Mouse (Mus musculus) forebrain, embryonic 16.5 days (tissue): ENCODE data around the gene Lat. TPM values are rescaled to one million over a fixed set of nuclear protein-coding genes. Genes with fewer than 3 reads are reported as not detected.

Experiments used
- ATAC-seq: fragments of 200-750 bp; cut with Nextera tagmentation; 2 replicates; pipeline ENCODE4 v1.8.0; 2017; ENCODE audit warnings: mild to moderate bottlenecking, moderate library complexity
- H3K27ac ChIP-seq: fragments of 300-500 bp; sonication (generic); 2 replicates; pipeline ENCODE4 v1.5.1; 2014; ENCODE audit warnings: low read length, control low read depth
- H3K27me3 ChIP-seq: fragments of 300-500 bp; sonication (generic); replicated peaks from 2 replicates; pipeline ENCODE4 v1.6.1; 2014; ENCODE audit warnings: low read length; ENCODE audit not compliant: control insufficient read depth, insufficient read depth
- H3K36me3 ChIP-seq: fragments of 300-500 bp; sonication (generic); 2 replicates; pipeline ENCODE4 v1.6.1; 2014; ENCODE audit not compliant: control insufficient read depth, insufficient read depth
- H3K4me1 ChIP-seq: fragments of 300-500 bp; sonication (generic); replicated peaks from 2 replicates; pipeline ENCODE4 v1.6.1; 2014; ENCODE audit warnings: low read length; ENCODE audit not compliant: control insufficient read depth, insufficient read depth
- H3K4me2 ChIP-seq: fragments of 300-500 bp; sonication (generic); 2 replicates; pipeline ENCODE4 v1.6.1; 2014; ENCODE audit warnings: mild to moderate bottlenecking, low read length, control low read depth
- H3K4me3 ChIP-seq: fragments of 300-500 bp; sonication (generic); replicated peaks from 2 replicates; pipeline ENCODE4 v1.5.1; 2014; ENCODE audit warnings: mild to moderate bottlenecking, low read length, control low read depth
- H3K9ac ChIP-seq: fragments of 300-500 bp; sonication (generic); replicated peaks from 2 replicates; pipeline ENCODE4 v1.6.1; 2014; ENCODE audit warnings: low read depth, low read length, control low read depth
- H3K9me3 ChIP-seq: fragments of 300-500 bp; sonication (generic); 2 replicates; pipeline ENCODE4 v1.6.1; 2016; ENCODE audit warnings: low read length; ENCODE audit not compliant: control insufficient read depth
- WGBS: fragments of 180-500 bp; shearing (Covaris S2); extraction: QIAGEN DNeasy Blood & Tissue Kit; methylation state at CpG from one replicate; pipeline ENCODE4 v1.1.7; 2014; 5-methylcytosine and 5-hydroxymethylcytosine counted together
- polyA plus RNA-seq: library from polyadenylated mRNA; unstranded; fragments of >200 nt; fragmentation: Nextera tagmentation; extraction: Ambion mirVana; gene quantifications from 2 replicates; pipeline ENCODE4 v1.2.1, GENCODE M21; 2015

The Lat gene
- polyA plus RNA-seq, 1 experiment from 2014 or later, result 0.98 TPM

DNA sequence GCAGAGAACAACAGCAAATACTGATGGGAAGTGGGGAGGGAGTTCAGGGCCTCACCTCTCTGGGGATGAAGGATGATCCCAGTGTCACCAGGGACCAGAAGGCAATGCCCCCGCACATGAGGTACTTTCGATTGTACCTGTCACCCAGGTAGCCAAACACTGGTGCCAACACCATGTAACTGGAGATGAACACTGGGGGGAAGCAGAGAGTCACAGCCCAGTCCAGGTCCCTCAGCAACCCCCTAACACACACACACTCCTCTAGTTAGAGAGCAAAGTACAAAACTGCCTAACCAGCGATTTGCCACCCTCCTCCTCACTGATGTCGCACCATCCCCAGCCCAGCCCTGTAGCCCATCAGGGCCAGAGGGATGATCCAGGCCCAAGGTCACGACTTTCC is 5.6 kb upstream of the Lat start:
- Histone ChIP-seq H3K27me3 (no peaks in the 10 kb centered on the region), H3K4me1 (peaks cover 25% of the 10 kb centered on the region), H3K36me3 (peaks cover 8% of the 10 kb centered on the region), H3K4me2 (no peak overlapping the region), H3K4me3 (no peak overlapping the region), H3K27ac (no peak overlapping the region), H3K9me3 (no peaks in the 10 kb centered on the region), H3K9ac (no peak overlapping the region)
- 91% methylated on average over 5 of the region's 5 CpGs for WGBS
- no peak for ATAC-seq

- peaks cover 12% of the 10 kb centered on the region for H3K36me3 ChIP-seq
- H3K9ac ChIP-seq, result no peak overlapping the region
- peaks cover 25% of the 10 kb centered on the region for H3K4me1 ChIP-seq
- no peak overlapping the region for H3K4me2 ChIP-seq
- H3K9me3 ChIP-seq, result no peaks in the 10 kb centered on the region
- no peak for ATAC-seq
- 91% methylated on average over 6 of the region's 6 CpGs for WGBS
- H3K4me3 ChIP-seq, result no peak overlapping the region
- no peaks in the 10 kb centered on the region for H3K27me3 ChIP-seq
- H3K27ac ChIP-seq, result no peak overlapping the region
Observed at GRCm38 (mm10) chr7:126374526-126374925, 5.2 kb upstream of the Lat start.

- peaks cover 14% of the 10 kb centered on the region for H3K36me3 ChIP-seq
- H3K4me2 ChIP-seq, result no peak overlapping the region
- WGBS, result 87% methylated on average over 9 of the region's 9 CpGs
- H3K27ac ChIP-seq, result no peak overlapping the region
- H3K4me3 ChIP-seq, result no peak overlapping the region
- H3K27me3 ChIP-seq, result no peaks in the 10 kb centered on the region
- ATAC-seq, result no peak
- H3K9me3 ChIP-seq, result no peaks in the 10 kb centered on the region
- no peak overlapping the region for H3K9ac ChIP-seq
- H3K4me1 ChIP-seq, result peaks cover 21% of the 10 kb centered on the region
Observed at GRCm38 (mm10) chr7:126373007-126373406, 3.6 kb upstream of the Lat start.

- Histone ChIP-seq H3K4me1 (no peaks in the 10 kb centered on the region), H3K27me3 (no peaks in the 10 kb centered on the region), H3K4me3 (no peak overlapping the region), H3K36me3 (peaks cover 11% of the 10 kb centered on the region), H3K9me3 (no peaks in the 10 kb centered on the region), H3K4me2 (no peak overlapping the region), H3K9ac (no peak overlapping the region), H3K27ac (no peak overlapping the region)
- 87% methylated on average over 8 of the region's 8 CpGs for WGBS
- no peak for ATAC-seq
Observed at GRCm38 (mm10) chr7:126368367-126368766, 1.0 kb downstream of the Lat start.

- H3K36me3 ChIP-seq, result peaks cover 11% of the 10 kb centered on the region
- no peaks in the 10 kb centered on the region for H3K9me3 ChIP-seq
- no peak for ATAC-seq
- 92% methylated on average over 10 of the region's 10 CpGs for WGBS
- no peaks in the 10 kb centered on the region for H3K27me3 ChIP-seq
- H3K4me3 ChIP-seq, result no peak overlapping the region
- H3K4me2 ChIP-seq, result no peak overlapping the region
- H3K27ac ChIP-seq, result no peak overlapping the region
- no peaks in the 10 kb centered on the region for H3K4me1 ChIP-seq
- H3K9ac ChIP-seq, result no peak overlapping the region
Observed at GRCm38 (mm10) chr7:126367636-126368035, 1.7 kb downstream of the Lat start.

DNA sequence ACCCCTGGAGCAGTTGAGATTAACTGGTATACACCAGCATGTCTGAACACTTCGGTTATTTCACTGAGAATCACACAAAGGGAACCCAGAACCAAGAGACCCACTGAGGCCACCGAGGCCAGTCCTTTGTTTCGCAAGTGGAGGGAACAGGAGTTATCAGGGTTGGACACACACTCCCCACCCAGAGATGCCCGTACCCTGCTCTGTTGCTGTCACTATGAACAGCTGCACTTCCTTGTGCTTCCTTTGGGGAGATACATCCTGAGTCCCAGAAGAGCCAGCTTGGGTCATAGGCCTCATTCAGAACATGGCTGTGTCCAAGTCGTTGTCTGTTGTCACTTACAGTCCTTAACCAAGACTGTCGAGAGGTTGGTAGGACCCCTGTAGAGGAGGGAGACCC is 6.3 kb downstream of the Lat start:
- Histone ChIP-seq H3K4me3 (no peak overlapping the region), H3K36me3 (no peaks in the 10 kb centered on the region), H3K9me3 (no peaks in the 10 kb centered on the region), H3K27ac (no peak overlapping the region), H3K4me1 (no peaks in the 10 kb centered on the region), H3K9ac (no peak overlapping the region), H3K27me3 (no peaks in the 10 kb centered on the region), H3K4me2 (no peak overlapping the region)
- ATAC-seq, result no peak
- WGBS, result 76% methylated on average over 6 of the region's 6 CpGs

- Histone ChIP-seq H3K36me3 (no peaks in the 10 kb centered on the region), H3K4me2 (no peak overlapping the region), H3K9ac (no peak overlapping the region), H3K9me3 (no peaks in the 10 kb centered on the region), H3K27me3 (no peaks in the 10 kb centered on the region), H3K27ac (no peak overlapping the region), H3K4me1 (no peaks in the 10 kb centered on the region), H3K4me3 (no peak overlapping the region)
- WGBS, result 80% methylated on average over 13 of the region's 13 CpGs
- no peak for ATAC-seq
Observed at GRCm38 (mm10) chr7:126359049-126359448, 10.3 kb downstream of the Lat start.

DNA sequence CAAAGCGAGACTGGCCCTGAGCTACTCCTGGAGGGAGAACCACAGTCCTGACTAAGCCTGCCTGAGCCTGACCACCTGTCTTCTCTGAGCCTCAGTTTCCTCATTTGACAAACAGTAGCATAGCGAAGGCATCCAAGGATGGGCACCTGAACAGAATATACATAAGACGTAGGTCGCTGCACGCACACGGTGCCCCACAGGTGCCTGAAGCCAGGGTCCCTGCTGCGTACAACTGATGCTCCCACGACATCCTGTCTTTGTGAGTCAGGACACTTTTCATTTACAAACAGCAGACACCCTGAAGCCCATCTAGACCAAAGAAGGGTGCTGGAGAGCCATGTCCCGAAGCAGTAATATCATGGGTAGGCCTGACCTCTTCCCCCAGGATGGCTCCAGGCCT is 11.0 kb downstream of the Lat start:
- H3K4me1 ChIP-seq, result no peaks in the 10 kb centered on the region
- ATAC-seq, result no peak
- H3K9ac ChIP-seq, result no peak overlapping the region
- WGBS, result 96% methylated on average over 9 of the region's 9 CpGs
- no peak overlapping the region for H3K27ac ChIP-seq
- no peaks in the 10 kb centered on the region for H3K36me3 ChIP-seq
- no peak overlapping the region for H3K4me2 ChIP-seq
- H3K9me3 ChIP-seq, result no peaks in the 10 kb centered on the region
- no peak overlapping the region for H3K4me3 ChIP-seq
- H3K27me3 ChIP-seq, result no peaks in the 10 kb centered on the region

DNA sequence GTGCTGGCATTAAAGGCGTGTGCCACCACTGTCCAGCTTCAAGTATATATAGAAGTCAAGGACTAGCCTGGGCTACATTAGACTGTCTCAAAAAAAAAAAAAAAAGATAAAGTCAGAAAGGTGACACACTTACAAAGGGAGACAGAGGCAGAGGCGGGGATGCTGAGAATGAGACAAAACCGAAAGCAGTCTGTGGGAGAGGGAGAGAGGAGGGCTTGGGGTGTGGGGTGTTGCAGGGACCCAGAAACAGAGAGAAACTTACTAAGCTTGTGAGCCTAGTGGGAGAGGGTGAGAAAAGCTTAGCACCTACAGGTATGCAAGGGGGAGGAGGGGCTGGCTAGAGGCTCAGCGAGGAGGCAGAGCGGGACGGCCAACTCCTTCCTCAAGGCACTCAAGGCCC is 11.5 kb downstream of the Lat start:
- H3K4me1 ChIP-seq, result no peaks in the 10 kb centered on the region
- no peak overlapping the region for H3K4me3 ChIP-seq
- H3K27ac ChIP-seq, result no peak overlapping the region
- ATAC-seq, result no peak
- 85% methylated on average over 6 of the region's 6 CpGs for WGBS
- H3K4me2 ChIP-seq, result no peak overlapping the region
- no peaks in the 10 kb centered on the region for H3K9me3 ChIP-seq
- no peaks in the 10 kb centered on the region for H3K27me3 ChIP-seq
- no peaks in the 10 kb centered on the region for H3K36me3 ChIP-seq
- no peak overlapping the region for H3K9ac ChIP-seq

- Histone ChIP-seq H3K4me3 (no peak overlapping the region), H3K9ac (no peak overlapping the region), H3K27ac (no peak overlapping the region), H3K27me3 (no peaks in the 10 kb centered on the region), H3K36me3 (no peaks in the 10 kb centered on the region), H3K9me3 (no peaks in the 10 kb centered on the region), H3K4me1 (no peaks in the 10 kb centered on the region), H3K4me2 (no peak overlapping the region)
- WGBS, result 53% methylated on average over 7 of the region's 7 CpGs
- ATAC-seq, result no peak
Observed at GRCm38 (mm10) chr7:126356793-126357591, 12.4 kb downstream of the Lat start.
